Mouse (Mus musculus) olfactory bulb, adult 2 months (tissue): ENCODE measurements around the gene Zfp341.

Source experiments
- CTCF ChIP-seq: fragments of 200-500 bp; IDR thresholded peaks from 2 replicates; pipeline ENCODE4 v1.5.1; 2012; ENCODE audit warnings: low read depth, mild to moderate bottlenecking, low read length, moderate library complexity; ENCODE audit not compliant: insufficient read depth
- POLR2A ChIP-seq: fragments of 200-500 bp; IDR thresholded peaks from 2 replicates; pipeline ENCODE4 v1.6.1; 2012; ENCODE audit warnings: mild to moderate bottlenecking, low read depth, low read length, moderate library complexity; ENCODE audit not compliant: insufficient read depth

- TF ChIP-seq CTCF = no peak
- no peak for TF ChIP-seq POLR2A
Measured at GRCm38 (mm10) chr2:154597399-154597798, 15.7 kb upstream of the Zfp341 start.
